Mouse (Mus musculus) C2C12 (cell line): ENCODE results near the gene Lsm14a.

Source experiments
- CTCF ChIP-seq: IDR thresholded peaks from one replicate; pipeline ENCODE4 v1.5.1; 2011; ENCODE audit not compliant: control insufficient read depth, insufficient read depth, insufficient read length
- MAX ChIP-seq: IDR thresholded peaks from one replicate; pipeline ENCODE4 v1.6.1; 2011; ENCODE audit warnings: mild to moderate bottlenecking, control low read depth
- MYOD1 ChIP-seq: IDR thresholded peaks from one replicate; pipeline ENCODE4 v1.6.1; 2011; ENCODE audit warnings: low read depth; ENCODE audit not compliant: control insufficient read depth, insufficient read length
- MYOG ChIP-seq: IDR thresholded peaks from one replicate; pipeline ENCODE4 v1.6.1; 2011; ENCODE audit not compliant: control insufficient read depth, insufficient read length; ENCODE audit errors: extremely low read depth
- USF1 ChIP-seq: IDR thresholded peaks from one replicate; pipeline ENCODE4 v1.6.1; 2011; ENCODE audit warnings: low read depth, mild to moderate bottlenecking, control low read depth, moderate library complexity

GRCm38 (mm10) chr7:34387784-34388444 lies 5.2 kb downstream of the Lsm14a start:
- TF ChIP-seq CTCF (no peak), MAX (no peak), MYOD1 (no peak), MYOG (no peak), USF1 (no peak)
